22 mouse cellular contexts compared by ENCODE assay signal in the genomic region with DNA sequence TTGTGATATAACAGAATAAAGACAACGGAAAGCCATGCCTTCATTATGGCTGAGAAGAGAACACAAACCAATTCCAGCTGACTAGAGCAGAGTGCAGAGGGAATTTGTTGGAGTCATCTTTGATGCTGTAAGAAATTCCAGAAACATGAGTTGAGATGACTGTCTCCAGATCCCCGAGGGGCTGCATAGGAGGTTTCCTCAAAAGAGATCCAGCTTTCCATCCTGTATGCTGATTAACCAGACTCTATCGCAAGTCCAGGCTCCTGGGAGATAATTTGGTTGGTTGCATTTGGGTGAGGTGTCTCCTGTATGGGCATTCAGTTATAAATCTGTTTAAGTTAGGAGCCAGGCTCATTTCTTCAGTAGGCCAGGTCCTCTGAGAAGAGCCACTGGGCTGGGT. TPM values are rescaled to one million over a fixed set of nuclear protein-coding genes. Genes with fewer than 3 reads are reported as not detected.
DNase-seq lines count a peak whose midpoint lies in the region; ATAC-seq and TF ChIP-seq lines count a peak whose summit lies in the region.
"Had no signal": no experiment of that assay in that cellular context is flagged by ENCODE, and none has a peak within 500 bp of the region (broad histone marks: within the 10 kb centered on the region; RNA-seq: fewer than 3 reads in every experiment).

No protein-coding gene starts in this region.

- 87% methylated on average over 3 of the region's 3 CpGs for WGBS in intestine, embryonic 14.5 days
- 88% methylated on average over 3 of the region's 3 CpGs for WGBS in intestine, postnatal 0 days

- no peaks in the 10 kb centered on the region for H3K9me3 ChIP-seq in intestine, embryonic 14.5 days (ENCODE audit: control insufficient read depth, low read length)
- H3K9me3 ChIP-seq in intestine, postnatal 0 days (ENCODE audit: control insufficient read depth): no peaks in the 10 kb centered on the region
- H3K9me3 ChIP-seq in ES-Bruce4 (replicated peaks; ENCODE audit: control insufficient read depth, insufficient read depth, low read length, poor library complexity, severe bottlenecking): no peaks in the 10 kb centered on the region
- H3K9me3 ChIP-seq: forebrain, embryonic 12.5 days; hindbrain, embryonic 12.5 days; intestine, embryonic 15.5 days had no signal

- TF ChIP-seq CTCF in intestine, postnatal 0 days (IDR thresholded peaks at IDR 0.05; ENCODE audit: low read depth): no peak
- no peak for TF ChIP-seq CTCF in ES-Bruce4 (IDR thresholded peaks at IDR 0.05; ENCODE audit: low read depth, low read length)
- no peak for TF ChIP-seq CTCF in Patski (IDR thresholded peaks at IDR 0.05)

- no peak overlapping the region for H3K27ac ChIP-seq in intestine, embryonic 14.5 days (ENCODE audit: low read depth)
- no peak overlapping the region for H3K27ac ChIP-seq in intestine, postnatal 0 days (ENCODE audit: low read depth, low read length)
- H3K27ac ChIP-seq in ES-Bruce4 (ENCODE audit: insufficient read depth, low read length): peak overlapping the region; percentile 1; the same call in 1 of the 2 replicates
- H3K27ac ChIP-seq: forebrain, embryonic 12.5 days; hindbrain, embryonic 12.5 days; intestine, embryonic 15.5 days had no signal

- peak; percentile 9 for DNase-seq in intestine, embryonic 14.5 days (ENCODE audit: low spot score)
- DNase-seq in Patski (ENCODE audit: low read depth, low spot score): peak; percentile 22
- DNase-seq in right cerebral cortex, postnatal 10 days (ENCODE audit: low spot score in 2 of 2): no peak
- no peak for DNase-seq in left cerebral cortex, adult 11 months (ENCODE audit: low spot score)
- DNase-seq: adrenal gland, postnatal 10 days; B cell, adult 2 months; cerebellum, adult 11 months; cerebellum, adult 9-10 months; cerebellum, postnatal 25 days; gastrocnemius, postnatal 14 days; heart, postnatal 10 days; heart, postnatal 4 days; kidney, adult 8-10 months had no signal

- no peak overlapping the region for H3K9ac ChIP-seq in intestine, embryonic 14.5 days (ENCODE audit: low read length)
- no peak overlapping the region for H3K9ac ChIP-seq in intestine, postnatal 0 days (ENCODE audit: low read depth, low read length)
- peak overlapping the region; percentile 48; the same call in 1 of the 2 replicates for H3K9ac ChIP-seq in ES-Bruce4 (ENCODE audit: low read depth, poor library complexity, severe bottlenecking)
- H3K9ac ChIP-seq: forebrain, embryonic 12.5 days; hindbrain, embryonic 12.5 days; intestine, embryonic 15.5 days had no signal

- no peak overlapping the region for H3K4me3 ChIP-seq in intestine, embryonic 14.5 days (ENCODE audit: low read depth, low read length)
- H3K4me3 ChIP-seq in intestine, postnatal 0 days (ENCODE audit: low read depth, low read length): no peak overlapping the region
- peak overlapping the region; percentile 8 for H3K4me3 ChIP-seq in ES-Bruce4 (ENCODE audit: low read depth, low read length)
- H3K4me3 ChIP-seq: forebrain, embryonic 12.5 days; hindbrain, embryonic 12.5 days; intestine, embryonic 15.5 days had no signal

- no peaks in the 10 kb centered on the region for H3K27me3 ChIP-seq in intestine, embryonic 14.5 days (replicated peaks; ENCODE audit: control insufficient read depth, insufficient read depth, low read length)
- no peaks in the 10 kb centered on the region for H3K27me3 ChIP-seq in intestine, postnatal 0 days (replicated peaks; ENCODE audit: control insufficient read depth, insufficient read depth, low read length)
- H3K27me3 ChIP-seq in ES-Bruce4 (ENCODE audit: control insufficient read depth, insufficient read depth, low read length, poor library complexity, severe bottlenecking) (no peaks in the 10 kb centered on the region), Patski (no peaks in the 10 kb centered on the region)
- H3K27me3 ChIP-seq: forebrain, embryonic 12.5 days; hindbrain, embryonic 12.5 days; intestine, embryonic 15.5 days had no signal

- H3K36me3 ChIP-seq in intestine, embryonic 14.5 days (ENCODE audit: control insufficient read depth, insufficient read depth, low read length): peaks cover 22% of the 10 kb centered on the region
- H3K36me3 ChIP-seq in intestine, postnatal 0 days (ENCODE audit: control insufficient read depth, insufficient read depth): no peaks in the 10 kb centered on the region
- H3K36me3 ChIP-seq in ES-Bruce4 (ENCODE audit: control insufficient read depth, insufficient read depth, low read length, poor library complexity, severe bottlenecking): peaks cover 16% of the 10 kb centered on the region
- H3K36me3 ChIP-seq: forebrain, embryonic 12.5 days; hindbrain, embryonic 12.5 days had no signal

- ATAC-seq in intestine, embryonic 14.5 days (replicated peaks; ENCODE audit: low FRiP score, low TSS enrichment, low read depth): no peak
- ATAC-seq in intestine, postnatal 0 days: no peak
- ATAC-seq in Patski: peak; percentile 58
- ATAC-seq in inflammation-experienced regulatory T-cells, adult 6 months: no peak
- ATAC-seq: CD4-positive, CD25-positive, alpha-beta regulatory T cell, adult 4 months; forebrain, embryonic 16.5 days; hindbrain, embryonic 16.5 days; intestine, embryonic 15.5 days had no signal

- CTCF ChIA-PET in Patski (lab: Charles Lee): interaction anchor here (0.9 kb wide), 1 partner anchor 13 kb away, joined by 3 read pairs; no protein-coding TSS in a partner anchor

- POLR2A ChIA-PET in Patski (lab: Charles Lee): no interaction called here

- no peak overlapping the region for H3K4me2 ChIP-seq in intestine, embryonic 14.5 days (ENCODE audit: low read length)
- no peak overlapping the region for H3K4me2 ChIP-seq in intestine, postnatal 0 days (replicated peaks; ENCODE audit: low read depth)
- H3K4me2 ChIP-seq: forebrain, embryonic 12.5 days; hindbrain, embryonic 12.5 days; intestine, embryonic 15.5 days had no signal

- H3K4me1 ChIP-seq in intestine, embryonic 14.5 days (replicated peaks; ENCODE audit: control insufficient read depth, insufficient read depth, low read length): no peaks in the 10 kb centered on the region
- H3K4me1 ChIP-seq in intestine, postnatal 0 days (replicated peaks; ENCODE audit: control insufficient read depth, insufficient read depth, low read length): no peaks in the 10 kb centered on the region
- H3K4me1 ChIP-seq in ES-Bruce4 (ENCODE audit: control insufficient read depth, insufficient read depth, low read length): no peaks in the 10 kb centered on the region
- H3K4me1 ChIP-seq: forebrain, embryonic 12.5 days; intestine, embryonic 15.5 days had no signal

- TF ChIP-seq POLR2A in ES-Bruce4 (IDR thresholded peaks at IDR 0.05; ENCODE audit: insufficient read depth, low read length): no peak

- in situ Hi-C loops in Patski (cut with MboI; ENCODE audit: low pct_unique_long_range_greater_than_20kb): no loop called here

- TF ChIP-seq EP300 in ES-Bruce4 (IDR thresholded peaks at IDR 0.05; ENCODE audit: insufficient read depth, low read depth, low read length): no peak

RNA-seq across cellular contexts. Expression of a gene that starts 5.8 kb away (rescaled TPM):
- polyA plus RNA-seq in intestine, embryonic 14.5 days (2014; fragmentation: Nextera tagmentation; extraction: Ambion mirVana): 111 and 113 TPM in 2 replicates
- 38.0 and 39.4 TPM in 2 replicates for polyA plus RNA-seq in intestine, postnatal 0 days (2015; fragmentation: Nextera tagmentation; extraction: Ambion mirVana)
- polyA plus RNA-seq in ES-Bruce4 (2011; ENCODE audit: insufficient read depth, insufficient read length, low read depth, missing spikeins) (211 and 215 TPM in 2 replicates), Patski (2021) (169 TPM)
- polyA plus RNA-seq in inflammation-experienced regulatory T-cells, adult 6 months (2017; shearing (Covaris generic)): not detected
- polyA plus RNA-seq: CD4-positive, CD25-positive, alpha-beta regulatory T cell, adult 4 months had no signal

RNA-seq across cellular contexts. Expression of a gene that starts 40.0 kb away (rescaled TPM):
- polyA plus RNA-seq in intestine, embryonic 14.5 days (2014; fragmentation: Nextera tagmentation; extraction: Ambion mirVana): 24.5 and 30.4 TPM in 2 replicates
- 8.1 TPM in 2 replicates for polyA plus RNA-seq in intestine, postnatal 0 days (2015; fragmentation: Nextera tagmentation; extraction: Ambion mirVana)
- polyA plus RNA-seq in ES-Bruce4 (2011; ENCODE audit: insufficient read depth, insufficient read length, low read depth, missing spikeins): 92.8 and 99.1 TPM in 2 replicates
- 27.7 TPM for polyA plus RNA-seq in Patski (2021)
- polyA plus RNA-seq in inflammation-experienced regulatory T-cells, adult 6 months (2017; shearing (Covaris generic)): 10 to 100 TPM; 15.7 to 24.7 (median 22.9) TPM

Comparison
In these comparisons a context has a peak if more than half of its experiments do, and no peak if none do; other contexts are left out.
1. DNase-seq: peak in intestine, embryonic 14.5 days (single experiment) and Patski (single experiment); none in right cerebral cortex, postnatal 10 days (0 of 2) and left cerebral cortex, adult 11 months (single experiment).
2. RNA of a gene that starts 5.8 kb away (polyA plus RNA-seq): 211 to 215 TPM in ES-Bruce4, 169 TPM in Patski (single experiment), 111 to 113 TPM in intestine, embryonic 14.5 days and 38.0 to 39.4 TPM in intestine, postnatal 0 days; not detected in inflammation-experienced regulatory T-cells, adult 6 months; every median in the first group is over 10 times any median in the second.